Mouse (Mus musculus): Measurements from ENCODE around the gene Axdnd1.

DNA sequence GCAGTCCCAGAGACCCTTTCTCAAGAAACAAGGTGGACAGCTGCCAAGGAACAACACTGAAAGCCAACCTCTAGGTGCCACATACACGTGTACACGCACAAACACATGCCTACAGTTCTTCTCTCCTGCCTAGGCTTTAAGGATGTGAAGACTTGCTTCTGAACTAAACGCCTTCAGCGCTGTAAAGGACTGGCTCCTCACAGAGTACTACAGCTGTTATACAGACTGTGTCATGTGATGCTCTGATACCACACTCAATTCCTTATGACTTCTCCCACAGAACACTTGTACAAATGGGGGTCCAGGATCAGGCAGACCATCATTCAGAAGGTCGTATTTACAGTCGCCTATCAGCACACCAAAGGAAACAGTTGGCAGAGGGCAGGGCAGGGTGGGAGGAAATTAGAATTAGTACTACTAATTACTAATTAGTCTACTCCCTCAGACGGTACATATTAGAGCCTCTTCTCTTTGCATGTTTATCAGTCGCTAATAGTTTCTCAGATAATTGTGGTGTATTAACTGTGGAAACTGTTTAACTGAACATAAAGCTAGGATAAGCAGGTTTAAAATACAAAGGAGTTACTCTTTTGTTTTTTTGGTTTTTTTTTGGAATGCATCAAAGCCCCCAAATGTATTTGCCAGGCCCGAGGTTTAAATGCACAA is 132.3 kb downstream of the Axdnd1 start:
- TF ChIP-seq CTCF (IDR thresholded peaks at IDR 0.05; ENCODE audit: borderline replicate concordance, extremely low read depth, insufficient read depth, insufficient read length) (no peak), POLR2A (IDR thresholded peaks at IDR 0.05; ENCODE audit: borderline replicate concordance, extremely low read depth, insufficient read depth, insufficient read length, poor library complexity, severe bottlenecking) (no peak)
